Mouse (Mus musculus): ENCODE measurements around the gene Rdh12.

DNA sequence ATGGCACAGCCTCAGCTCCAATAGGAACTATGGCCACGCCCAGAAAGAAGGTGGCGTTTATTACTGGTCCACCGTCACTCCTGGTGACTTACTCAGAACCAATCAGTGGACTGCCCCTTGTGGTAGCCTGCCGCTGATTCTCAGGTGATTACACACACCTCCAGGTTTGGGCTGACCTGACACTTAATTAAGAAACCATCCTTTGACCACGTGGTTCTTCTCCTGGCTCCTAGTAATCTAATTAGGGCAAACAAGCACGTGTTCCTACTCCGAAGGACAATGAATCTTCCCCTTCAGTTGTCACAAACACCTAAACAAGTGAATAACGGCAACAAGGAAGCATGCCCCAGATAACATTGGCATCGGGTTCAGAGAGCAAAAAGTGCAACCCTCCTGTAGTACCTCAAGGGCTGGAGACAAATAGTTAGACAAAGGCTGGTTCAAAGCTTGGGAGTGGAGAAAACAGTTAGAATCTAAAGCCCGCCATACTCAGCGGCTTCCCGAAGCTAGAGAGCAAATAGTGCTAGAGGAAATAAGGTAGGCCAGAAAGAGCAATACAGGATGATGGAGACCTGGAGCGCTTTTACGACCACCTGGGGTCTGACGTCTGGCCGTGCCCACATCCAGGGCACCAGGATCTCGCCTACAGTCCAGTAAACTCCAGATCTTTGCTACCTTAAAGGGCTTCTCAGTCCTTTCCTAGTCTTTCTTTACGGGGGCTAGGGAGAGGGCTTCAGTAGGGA, 17.6 kb upstream of the Rdh12 start:
- TF ChIP-seq CTCF (IDR thresholded peaks at IDR 0.05; ENCODE audit: low read depth) = no peak
- TF ChIP-seq EP300 (IDR thresholded peaks at IDR 0.05; ENCODE audit: low read depth) = no peak
